Mouse (Mus musculus) midbrain, postnatal 0 days (tissue): ENCODE data around the gene Faap20. TPM values are rescaled to one million over a fixed set of nuclear protein-coding genes. Genes with fewer than 3 reads are reported as not detected.

Source experiments
- ATAC-seq: fragments of 200-750 bp; cut with Nextera tagmentation; 2 replicates; pipeline ENCODE4 v1.8.0; 2017; ENCODE audit warnings: moderate number of reproducible peaks, mild to moderate bottlenecking, moderate TSS enrichment, moderate library complexity; ENCODE audit not compliant: low FRiP score
- DNase-seq: peaks from one replicate; pipeline ENCODE4 v3.0.0-alpha.2; 2015; ENCODE audit warnings: low spot score
- H3K27ac ChIP-seq: fragments of 300-500 bp; sonication (generic); 2 replicates; pipeline ENCODE4 v1.5.1; 2014; ENCODE audit warnings: low read depth, mild to moderate bottlenecking, low read length, mixed read lengths
- H3K27me3 ChIP-seq: fragments of 300-500 bp; sonication (generic); 2 replicates; pipeline ENCODE4 v1.6.1; 2014; ENCODE audit warnings: low read length, control low read depth, mixed read lengths; ENCODE audit not compliant: insufficient read depth
- H3K36me3 ChIP-seq: fragments of 300-500 bp; sonication (generic); 2 replicates; pipeline ENCODE4 v1.6.1; 2014; ENCODE audit warnings: low read length, control low read depth, mixed read lengths; ENCODE audit not compliant: insufficient read depth
- H3K4me1 ChIP-seq: fragments of 300-500 bp; sonication (generic); 2 replicates; pipeline ENCODE4 v1.6.1; 2014; ENCODE audit warnings: mild to moderate bottlenecking, control low read depth, antibody characterized with exemption, low read length, mixed read lengths; ENCODE audit not compliant: insufficient read depth
- H3K4me2 ChIP-seq: fragments of 300-500 bp; sonication (generic); 2 replicates; pipeline ENCODE4 v1.6.1; 2014; ENCODE audit warnings: low read depth, mild to moderate bottlenecking, low read length, mixed read lengths; ENCODE audit not compliant: poor library complexity, severe bottlenecking
- H3K4me3 ChIP-seq: fragments of 300-500 bp; sonication (generic); 2 replicates; pipeline ENCODE4 v1.5.1; 2014; ENCODE audit warnings: low read depth, mild to moderate bottlenecking, low read length, moderate library complexity
- H3K9ac ChIP-seq: fragments of 300-500 bp; sonication (generic); replicated peaks from 2 replicates; pipeline ENCODE4 v1.6.1; 2014; ENCODE audit warnings: mild to moderate bottlenecking, low read length, moderate library complexity, mixed read lengths; ENCODE audit not compliant: poor library complexity, severe bottlenecking
- H3K9me3 ChIP-seq: fragments of 300-500 bp; sonication (generic); 2 replicates; pipeline ENCODE4 v1.6.1; 2016; ENCODE audit warnings: low read length, control low read depth
- CTCF ChIP-seq: IDR thresholded peaks from 2 replicates; pipeline ENCODE4 v1.5.1; 2016; ENCODE audit warnings: antibody characterized with exemption, mild to moderate bottlenecking
- WGBS: fragments of 180-500 bp; shearing (Covaris S2); extraction: QIAGEN DNeasy Blood & Tissue Kit; methylation state at CpG from one replicate; pipeline ENCODE4 v1.1.7; 2014; 5-methylcytosine and 5-hydroxymethylcytosine counted together
- polyA plus RNA-seq: library from polyadenylated mRNA; unstranded; fragments of >200 nt; fragmentation: Nextera tagmentation; extraction: Ambion mirVana; gene quantifications from 2 replicates; pipeline ENCODE4 v1.2.1, GENCODE M21; 2015
- total RNA-seq: library from RNA; depleted of rRNA; stranded (reverse); fragments of >200 nt; gene quantifications from 2 replicates; pipeline ENCODE4 v1.2.3, GENCODE M21; 2014

Faap20 gene
- total and polyA plus RNA-seq, 2 experiments from 2014 or later: 48.7 to 56.6 TPM

DNA sequence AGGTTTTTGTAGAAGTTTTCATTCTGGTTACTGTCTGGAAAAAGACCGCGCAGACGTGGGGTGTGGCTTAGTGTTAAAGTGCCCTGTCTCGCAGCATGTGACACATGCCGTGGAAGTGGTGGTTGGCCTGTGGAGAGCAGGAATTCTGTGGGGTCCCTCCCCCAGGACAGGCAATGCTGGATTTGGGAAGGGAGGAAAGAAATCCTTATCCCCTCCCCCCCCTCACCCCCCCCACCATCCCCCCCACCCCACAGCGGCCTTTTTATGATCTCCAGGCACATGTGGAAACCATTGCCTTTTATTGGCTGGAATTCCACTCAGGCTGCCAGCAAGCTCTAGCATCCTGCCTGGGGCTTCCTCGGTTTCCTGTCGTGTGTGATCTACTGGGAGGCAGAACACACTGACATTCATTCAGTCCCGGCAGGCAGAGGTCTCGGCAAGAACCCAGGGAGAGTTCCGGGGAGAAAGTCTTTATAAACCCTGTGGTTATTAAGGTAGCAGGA, 33.5 kb downstream of the Faap20 start:
- Histone ChIP-seq H3K9me3 (no peaks in the 10 kb centered on the region), H3K36me3 (peaks cover 19% of the 10 kb centered on the region), H3K27ac (peak overlapping the region; percentile 32; the same call in 1 of the 2 replicates), H3K4me2 (no peak overlapping the region), H3K9ac (no peak overlapping the region), H3K4me3 (no peak overlapping the region), H3K27me3 (no peaks in the 10 kb centered on the region), H3K4me1 (no peaks in the 10 kb centered on the region)
- ATAC-seq: peak; percentile 58; the same call in 1 of the 2 replicates
- peak; percentile 39 for DNase-seq
- WGBS: 34% methylated on average over 11 of the region's 11 CpGs
- TF ChIP-seq CTCF: no peak

DNA sequence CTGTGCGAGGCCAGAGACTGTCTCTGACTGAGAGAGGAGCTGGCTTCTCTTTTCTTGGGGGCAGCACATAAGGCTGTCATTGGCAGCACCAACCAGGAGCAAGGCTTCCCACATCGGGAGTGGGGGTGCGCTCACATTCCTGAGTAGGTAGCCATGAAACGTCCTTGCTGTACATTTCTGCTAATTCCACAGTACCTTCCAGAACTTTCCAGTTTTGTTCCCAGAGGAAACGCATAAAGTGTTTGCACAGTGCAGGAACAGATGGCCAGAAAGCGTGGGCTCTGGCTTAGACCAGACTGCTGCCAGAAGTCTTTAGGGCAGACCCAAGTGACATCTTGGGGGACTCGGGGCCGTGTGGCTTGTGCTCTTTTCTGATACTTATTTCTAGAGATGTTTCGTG, 34.0 kb downstream of the Faap20 start:
- Histone ChIP-seq H3K4me2 (no peak overlapping the region), H3K27ac (0 out of 2 replicates have a peak overlapping the region, but pooled peaks have one; percentile 32), H3K4me3 (no peak overlapping the region), H3K9ac (no peak overlapping the region), H3K4me1 (no peaks in the 10 kb centered on the region), H3K9me3 (no peaks in the 10 kb centered on the region), H3K27me3 (no peaks in the 10 kb centered on the region), H3K36me3 (peaks cover 19% of the 10 kb centered on the region)
- no peak for TF ChIP-seq CTCF
- DNase-seq (peak; percentile 43), ATAC-seq (no peak)
- 62% methylated on average over 9 of the region's 9 CpGs for whole genome bisulfite sequencing

DNA sequence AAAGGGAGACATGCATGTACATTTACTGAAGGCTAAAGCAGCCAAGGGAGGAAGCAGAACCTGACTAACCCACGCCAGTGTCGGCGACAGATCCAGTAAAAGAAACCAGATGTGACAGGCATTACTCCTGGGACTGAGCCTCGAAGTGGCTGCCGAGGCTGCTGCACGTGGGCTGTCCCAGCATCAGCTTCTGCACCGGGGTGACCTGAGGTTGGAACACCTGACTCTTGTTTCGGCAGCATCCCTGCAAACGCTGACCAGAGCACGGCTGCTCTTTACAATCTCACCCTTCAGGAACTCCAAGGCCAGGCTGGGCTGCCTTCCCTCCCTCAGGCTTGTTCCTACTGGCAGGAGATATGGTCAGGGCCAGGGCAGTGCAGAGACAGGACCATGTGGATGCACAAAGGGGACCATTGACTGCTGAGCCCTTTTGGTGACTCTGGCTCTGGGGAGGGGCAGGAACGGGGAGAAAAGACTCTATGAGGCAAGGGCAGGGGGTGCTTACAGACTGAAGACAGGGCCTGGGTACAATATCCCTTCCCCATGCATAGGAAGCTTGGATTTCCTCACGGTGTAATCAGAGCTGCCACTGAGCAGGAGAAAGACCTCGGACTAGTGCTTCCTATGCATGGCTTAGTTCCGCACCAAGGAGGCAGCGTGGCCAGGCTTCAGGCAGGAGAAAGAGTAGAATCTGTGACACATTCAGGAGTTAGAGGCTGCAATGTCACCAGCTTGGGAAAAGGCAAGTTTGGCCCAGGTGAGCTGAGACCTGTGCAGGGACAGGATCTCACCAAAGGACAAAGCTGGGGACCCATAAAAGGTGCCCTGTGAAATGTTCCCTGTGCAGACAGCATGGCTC, 35.1 kb downstream of the Faap20 start:
- Histone ChIP-seq H3K4me2 (no peak overlapping the region), H3K27ac (no peak overlapping the region), H3K36me3 (peaks cover 26% of the 10 kb centered on the region), H3K4me1 (no peaks in the 10 kb centered on the region), H3K27me3 (no peaks in the 10 kb centered on the region), H3K9me3 (no peaks in the 10 kb centered on the region), H3K9ac (no peak overlapping the region), H3K4me3 (no peak overlapping the region)
- DNase-seq (no peak), ATAC-seq (no peak)
- 60% methylated on average over 15 of the region's 15 CpGs for WGBS
- TF ChIP-seq CTCF: no peak

DNA sequence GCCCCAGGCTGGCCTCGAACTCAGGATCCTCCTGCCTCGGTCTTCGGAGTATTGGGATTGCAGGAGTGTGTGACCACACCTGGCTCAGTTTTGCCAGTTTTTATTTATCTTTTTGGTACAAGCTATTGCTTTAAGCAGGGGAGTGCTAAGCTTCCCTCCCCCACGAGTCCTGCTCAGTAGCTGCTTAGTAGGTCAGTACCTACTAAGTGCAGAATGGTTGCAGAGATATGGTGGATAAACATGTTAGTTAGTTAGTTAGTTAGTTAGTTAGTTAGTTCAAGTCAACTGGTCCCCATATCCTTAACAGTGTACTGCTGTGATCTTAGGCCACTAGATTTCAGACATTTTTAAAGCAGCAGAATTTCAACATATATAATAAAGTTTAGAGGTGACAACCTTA, 36.5 kb downstream of the Faap20 start:
- no peaks in the 10 kb centered on the region for H3K9me3 ChIP-seq
- no peak for TF ChIP-seq CTCF
- no peak for ATAC-seq

DNA sequence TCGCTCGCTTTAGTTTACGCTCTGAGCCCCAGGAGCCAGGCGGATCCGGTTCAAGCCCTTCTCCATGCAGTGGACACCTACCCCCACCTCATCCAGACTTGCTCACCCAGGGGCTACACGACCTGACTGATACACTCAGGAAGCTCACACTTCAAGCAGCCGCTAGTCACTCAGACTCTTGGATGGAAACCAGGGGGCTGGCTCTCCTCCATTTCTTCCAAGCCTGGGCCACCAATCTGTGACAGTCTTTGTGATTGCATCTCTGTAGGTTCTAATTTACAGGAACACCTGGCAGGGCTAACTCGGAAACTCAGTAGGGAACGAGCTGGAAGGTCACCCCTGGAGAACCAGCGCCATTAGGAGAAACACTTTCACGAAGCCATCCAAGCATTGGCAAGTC, 38.1 kb downstream of the Faap20 start:
- ATAC-seq: no peak
- H3K4me2 ChIP-seq: no peak overlapping the region
- H3K4me3 ChIP-seq: no peak overlapping the region
- no peaks in the 10 kb centered on the region for H3K4me1 ChIP-seq
- peaks cover 23% of the 10 kb centered on the region for H3K36me3 ChIP-seq
- 90% methylated on average over 11 of the region's 11 CpGs for WGBS
- no peak for DNase-seq
- H3K27me3 ChIP-seq: no peaks in the 10 kb centered on the region
- no peak for TF ChIP-seq CTCF
- no peak overlapping the region for H3K9ac ChIP-seq
- no peaks in the 10 kb centered on the region for H3K9me3 ChIP-seq
- no peak overlapping the region for H3K27ac ChIP-seq

More for the DNA sequence above, 36.5 kb downstream of the Faap20 start:
- Histone ChIP-seq H3K4me3 (no peak overlapping the region), H3K27me3 (no peaks in the 10 kb centered on the region), H3K36me3 (peaks cover 23% of the 10 kb centered on the region), H3K4me1 (no peaks in the 10 kb centered on the region), H3K4me2 (no peak overlapping the region), H3K9ac (no peak overlapping the region), H3K27ac (no peak overlapping the region)
- no peak for DNase-seq
- WGBS: 97% methylated on average over 4 of the region's 4 CpGs

DNA sequence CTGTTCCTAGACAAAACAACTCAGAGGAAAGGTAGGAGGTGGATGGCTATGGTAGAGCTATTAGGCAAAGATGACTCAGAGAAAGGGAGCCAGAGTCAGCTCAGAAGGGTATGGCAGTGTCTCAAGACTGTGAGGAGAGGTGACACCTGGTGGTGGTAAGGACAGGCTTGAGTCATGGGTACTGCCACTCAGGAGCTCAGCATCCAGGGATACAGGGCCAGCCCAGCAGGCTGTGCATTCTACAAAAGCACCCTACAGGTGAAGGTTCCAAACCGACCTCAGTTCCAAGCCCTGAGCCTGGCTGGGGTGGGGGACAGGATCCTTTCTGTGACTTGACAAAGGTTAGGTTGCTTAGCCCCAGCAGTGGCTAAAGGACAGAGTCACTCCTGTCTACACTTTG, 39.0 kb downstream of the Faap20 start:
- H3K27ac ChIP-seq: no peak overlapping the region
- WGBS: 82% methylated on average over 1 of the region's 1 CpGs

More for the DNA sequence above, 39.0 kb downstream of the Faap20 start:
- TF ChIP-seq CTCF: peak; percentile 12; the same call in 1 of the 2 replicates
- H3K9ac ChIP-seq: no peak overlapping the region
- H3K9me3 ChIP-seq: no peaks in the 10 kb centered on the region
- DNase-seq (no peak), ATAC-seq (no peak)
- H3K4me3 ChIP-seq: no peak overlapping the region
- no peak overlapping the region for H3K4me2 ChIP-seq
- H3K36me3 ChIP-seq: peaks cover 23% of the 10 kb centered on the region
- no peaks in the 10 kb centered on the region for H3K4me1 ChIP-seq
- no peaks in the 10 kb centered on the region for H3K27me3 ChIP-seq
